Mouse (Mus musculus): ENCODE data around the gene Skiv2l. TPM values are rescaled to one million over a fixed set of nuclear protein-coding genes. Genes with fewer than 3 reads are reported as not detected.
"Not testable (repeated sequence)": the region's sequence is repeated elsewhere in the genome, so short reads cannot be mapped to it uniquely, and the experiment has no call there.

The Skiv2l gene
- polyA plus RNA-seq, 1 experiment from 2014 or later, result 58.3 TPM

- not testable (repeated sequence) for H3K27ac ChIP-seq; H3K4me2 ChIP-seq; H3K36me3 ChIP-seq; ATAC-seq (ENCODE audit: insufficient number of reproducible peaks, insufficient read depth, low FRiP score, low TSS enrichment, low read depth); H3K9me3 ChIP-seq; H3K9ac ChIP-seq (replicated peaks); H3K4me1 ChIP-seq (replicated peaks); H3K4me3 ChIP-seq (replicated peaks); H3K27me3 ChIP-seq
- 91% methylated on average over 5 of the region's 5 CpGs for WGBS
Measured at GRCm38 (mm10) chr17:34810411-34810810, 39.6 kb downstream of the Skiv2l start.

GRCm38 (mm10) chr17:34808599-34809205 lies 41.3 kb downstream of the Skiv2l start:
- no peaks in the 10 kb centered on the region for H3K4me1 ChIP-seq (replicated peaks)
- H3K9me3 ChIP-seq, result peaks cover 6% of the 10 kb centered on the region
- no peak overlapping the region for H3K4me3 ChIP-seq (replicated peaks)
- H3K4me2 ChIP-seq, result no peak overlapping the region
- no peak overlapping the region for H3K27ac ChIP-seq
- no peaks in the 10 kb centered on the region for H3K27me3 ChIP-seq
- no peak for ATAC-seq (ENCODE audit: insufficient number of reproducible peaks, insufficient read depth, low FRiP score, low TSS enrichment, low read depth)
- 85% methylated on average over 6 of the region's 6 CpGs for WGBS
- no peaks in the 10 kb centered on the region for H3K36me3 ChIP-seq
- no peak overlapping the region for H3K9ac ChIP-seq (replicated peaks)

GRCm38 (mm10) chr17:34807176-34807575 lies 42.8 kb downstream of the Skiv2l start:
- Histone ChIP-seq H3K4me2 (no peak overlapping the region), H3K36me3 (no peaks in the 10 kb centered on the region), H3K27ac (no peak overlapping the region), H3K4me1 (replicated peaks) (no peaks in the 10 kb centered on the region), H3K9ac (replicated peaks) (no peak overlapping the region), H3K4me3 (replicated peaks) (no peak overlapping the region), H3K27me3 (no peaks in the 10 kb centered on the region), H3K9me3 (peaks cover 6% of the 10 kb centered on the region)
- 70% methylated on average over 3 of the region's 3 CpGs for WGBS
- no peak for ATAC-seq (ENCODE audit: insufficient number of reproducible peaks, insufficient read depth, low FRiP score, low TSS enrichment, low read depth)

GRCm38 (mm10) chr17:34804871-34805562 lies 45.0 kb downstream of the Skiv2l start:
- Histone ChIP-seq H3K4me2 (no peak overlapping the region), H3K4me1 (replicated peaks) (no peaks in the 10 kb centered on the region), H3K4me3 (replicated peaks) (no peak overlapping the region), H3K27ac (no peak overlapping the region), H3K9me3 (peaks cover 6% of the 10 kb centered on the region), H3K27me3 (no peaks in the 10 kb centered on the region), H3K36me3 (no peaks in the 10 kb centered on the region), H3K9ac (replicated peaks) (no peak overlapping the region)
- WGBS, result 73% methylated on average over 6 of the region's 6 CpGs
- no peak for ATAC-seq (ENCODE audit: insufficient number of reproducible peaks, insufficient read depth, low FRiP score, low TSS enrichment, low read depth)

GRCm38 (mm10) chr17:34804301-34804700 lies 45.7 kb downstream of the Skiv2l start, which contains the start of gene Cyp21a1:
TSS of gene Cyp21a1 (minus strand) at chr17:34804561.
- not testable (repeated sequence) for ATAC-seq (ENCODE audit: insufficient number of reproducible peaks, insufficient read depth, low FRiP score, low TSS enrichment, low read depth)

GRCm38 (mm10) chr17:34803367-34803766 lies 46.6 kb downstream of the Skiv2l start:
- H3K9me3 ChIP-seq; H3K9ac ChIP-seq (replicated peaks); H3K4me1 ChIP-seq (replicated peaks); H3K36me3 ChIP-seq; ATAC-seq (ENCODE audit: insufficient number of reproducible peaks, insufficient read depth, low FRiP score, low TSS enrichment, low read depth); H3K27me3 ChIP-seq; H3K4me3 ChIP-seq (replicated peaks); H3K27ac ChIP-seq; H3K4me2 ChIP-seq: not testable (repeated sequence)
- WGBS, result 93% methylated on average over 6 of the region's 6 CpGs

More at GRCm38 (mm10) chr17:34804301-34804700, 45.7 kb downstream of the Skiv2l start, which contains the start of gene Cyp21a1:
- H3K36me3 ChIP-seq; H3K4me1 ChIP-seq (replicated peaks); H3K27me3 ChIP-seq; H3K4me3 ChIP-seq (replicated peaks); H3K27ac ChIP-seq; H3K9me3 ChIP-seq; H3K4me2 ChIP-seq; H3K9ac ChIP-seq (replicated peaks): not testable (repeated sequence)
- WGBS, result 89% methylated on average over 6 of the region's 6 CpGs

- H3K4me2 ChIP-seq; ATAC-seq (ENCODE audit: insufficient number of reproducible peaks, insufficient read depth, low FRiP score, low TSS enrichment, low read depth); H3K27me3 ChIP-seq; H3K27ac ChIP-seq; H3K9ac ChIP-seq (replicated peaks); H3K4me1 ChIP-seq (replicated peaks); H3K4me3 ChIP-seq (replicated peaks); H3K36me3 ChIP-seq; H3K9me3 ChIP-seq: not testable (repeated sequence)
- WGBS, result 85% methylated on average over 9 of the region's 9 CpGs
Measured at GRCm38 (mm10) chr17:34802756-34803155, 47.3 kb downstream of the Skiv2l start.

- not testable (repeated sequence) for H3K36me3 ChIP-seq; H3K9me3 ChIP-seq; H3K4me3 ChIP-seq (replicated peaks); H3K4me2 ChIP-seq; H3K4me1 ChIP-seq (replicated peaks); H3K9ac ChIP-seq (replicated peaks); H3K27me3 ChIP-seq; H3K27ac ChIP-seq; ATAC-seq (ENCODE audit: insufficient number of reproducible peaks, insufficient read depth, low FRiP score, low TSS enrichment, low read depth)
- WGBS, result 93% methylated on average over 16 of the region's 16 CpGs
Measured at GRCm38 (mm10) chr17:34800781-34801305, 49.2 kb downstream of the Skiv2l start.

- Histone ChIP-seq H3K27ac (no peak overlapping the region), H3K4me3 (replicated peaks) (no peak overlapping the region), H3K27me3 (no peaks in the 10 kb centered on the region), H3K4me2 (no peak overlapping the region), H3K9ac (replicated peaks) (no peak overlapping the region), H3K9me3 (no peaks in the 10 kb centered on the region), H3K36me3 (no peaks in the 10 kb centered on the region), H3K4me1 (replicated peaks) (no peaks in the 10 kb centered on the region)
- no peak for ATAC-seq (ENCODE audit: insufficient number of reproducible peaks, insufficient read depth, low FRiP score, low TSS enrichment, low read depth)
- WGBS, result 93% methylated on average over 4 of the region's 4 CpGs
Measured at GRCm38 (mm10) chr17:34799531-34799925, 50.5 kb downstream of the Skiv2l start.

GRCm38 (mm10) chr17:34798866-34799530 lies 51.0 kb downstream of the Skiv2l start:
- Histone ChIP-seq H3K27me3 (no peaks in the 10 kb centered on the region), H3K4me3 (replicated peaks) (no peak overlapping the region), H3K27ac (no peak overlapping the region), H3K9ac (replicated peaks) (no peak overlapping the region), H3K4me1 (replicated peaks) (no peaks in the 10 kb centered on the region), H3K9me3 (no peaks in the 10 kb centered on the region), H3K36me3 (no peaks in the 10 kb centered on the region), H3K4me2 (no peak overlapping the region)
- 91% methylated on average over 14 of the region's 17 CpGs for WGBS
- ATAC-seq (ENCODE audit: insufficient number of reproducible peaks, insufficient read depth, low FRiP score, low TSS enrichment, low read depth), result no peak

GRCm38 (mm10) chr17:34798071-34798470 lies 51.9 kb downstream of the Skiv2l start:
- H3K4me1 ChIP-seq (replicated peaks); H3K27ac ChIP-seq; H3K9me3 ChIP-seq; H3K4me2 ChIP-seq; H3K4me3 ChIP-seq (replicated peaks); ATAC-seq (ENCODE audit: insufficient number of reproducible peaks, insufficient read depth, low FRiP score, low TSS enrichment, low read depth); H3K27me3 ChIP-seq; H3K36me3 ChIP-seq; H3K9ac ChIP-seq (replicated peaks): not testable (repeated sequence)
- WGBS, result 75% methylated on average over 7 of the region's 7 CpGs
